Mouse (Mus musculus) MEL (cell line): ENCODE data around the gene Cyb5d1.

Source experiments
- CHD2 ChIP-seq: IDR thresholded peaks from 2 replicates; pipeline ENCODE4 v1.6.1; 2011; ENCODE audit warnings: low read length, improper control_type of control experiment
- CTCF ChIP-seq, 3 experiments: IDR thresholded peaks in 2 of 3; conservative IDR thresholded peaks in 1 of 3; 2 replicates each; pipeline ENCODE4 v1.5.1; 2011 to 2012; ENCODE audit warnings: low read length in 3 of 3, low read depth in 2 of 3, mild to moderate bottlenecking in 2 of 3, improper control_type of control experiment in 1 of 3, inconsistent platforms in 1 of 3, mixed read lengths in 1 of 3, moderate library complexity in 1 of 3; ENCODE audit not compliant: control insufficient read depth in 1 of 3, insufficient read depth in 1 of 3, poor library complexity in 1 of 3, severe bottlenecking in 1 of 3
- EP300 ChIP-seq, 2 experiments: IDR thresholded peaks; 2 replicates each; pipeline ENCODE4 v1.6.1; 2011; ENCODE audit warnings: improper control_type of control experiment in 2 of 2, low read length in 2 of 2, low read depth in 1 of 2, mild to moderate bottlenecking in 1 of 2
- MAFK ChIP-seq: IDR thresholded peaks from 2 replicates; pipeline ENCODE4 v1.6.1; 2011; ENCODE audit warnings: low read depth, mild to moderate bottlenecking, low read length, improper control_type of control experiment, borderline replicate concordance
- POLR2A ChIP-seq, 2 experiments: IDR thresholded peaks; 2 replicates each; pipeline ENCODE4 v1.6.1; 2011 to 2012; ENCODE audit warnings: low read length in 2 of 2, mild to moderate bottlenecking in 2 of 2, control low read depth in 1 of 2, improper control_type of control experiment in 1 of 2, low read depth in 1 of 2, moderate library complexity in 1 of 2; ENCODE audit not compliant: control insufficient read depth in 1 of 2, insufficient read depth in 1 of 2, poor library complexity in 1 of 2
- POLR2AphosphoS2 ChIP-seq: IDR thresholded peaks from 2 replicates; pipeline ENCODE4 v1.6.1; 2011; ENCODE audit warnings: low read length, improper control_type of control experiment
- TAL1 ChIP-seq: IDR thresholded peaks from 2 replicates; pipeline ENCODE4 v1.6.1; 2012; ENCODE audit warnings: mild to moderate bottlenecking, inconsistent platforms, low read length, moderate library complexity, mixed read lengths
- TBP ChIP-seq: IDR thresholded peaks from 2 replicates; pipeline ENCODE4 v1.8.0; 2011; ENCODE audit warnings: low read depth, low read length, improper control_type of control experiment
- TCF12 ChIP-seq: IDR thresholded peaks from 2 replicates; pipeline ENCODE4 v1.6.1; 2014; ENCODE audit warnings: low read depth, mild to moderate bottlenecking, inconsistent platforms, low read length, improper control_type of control experiment, moderate library complexity
- USF1 ChIP-seq: IDR thresholded peaks from 2 replicates; pipeline ENCODE4 v1.6.1; 2014; ENCODE audit warnings: low read depth, mild to moderate bottlenecking, inconsistent platforms, low read length, improper control_type of control experiment, moderate library complexity

- TF ChIP-seq TAL1 (no peak), MAFK (peak; percentile 81), EP300 (IDR thresholded peaks at IDR 0.05; ENCODE audit: low read depth in 1 of 2, low read length in 2 of 2) (peak; percentile 50 to 76), POLR2A (IDR thresholded peaks at IDR 0.05; ENCODE audit: control insufficient read depth in 1 of 2, insufficient read depth in 1 of 2, low read depth in 1 of 2, low read length in 2 of 2, poor library complexity in 1 of 2) (peak in 1 of 2 experiments; percentile 43; a peak in 2 of 4 replicates), CTCF (IDR thresholded peaks at IDR 0.05 in 2 of 3, conservative IDR thresholded peaks at IDR 0.05 in 1 of 3; ENCODE audit: control insufficient read depth in 1 of 3, insufficient read depth in 1 of 3, low read depth in 2 of 3, low read length in 3 of 3, poor library complexity in 1 of 3, severe bottlenecking in 1 of 3) (no peak), USF1 (no peak), CHD2 (no peak), TCF12 (peak; percentile 20; the same call in 1 of the 2 replicates), POLR2AphosphoS2 (0 out of 2 replicates have a peak, but pooled peaks have one; percentile 28), TBP (peak; percentile 79)
Measured at GRCm38 (mm10) chr11:69410310-69411072, 15.1 kb upstream of the Cyb5d1 start.
